Mouse (Mus musculus) hematopoietic stem cell, adult 5-6 weeks (primary cell): ENCODE data around the gene Atrip. TPM values are rescaled to one million over a fixed set of nuclear protein-coding genes. Genes with fewer than 3 reads are reported as not detected.
A peak's percentile ranks its signal among the peaks of the same experiment; 100 is the strongest.

Experiments
- ATAC-seq, 2 experiments: fragments of 125-278 bp in 1 of 2; replicated peaks in 1 of 2; 2 replicates each; pipeline ENCODE4 v1.8.0; 2016 to 2017; ENCODE audit warnings: inconsistent platforms in 2 of 2, mild to moderate bottlenecking in 2 of 2, moderate number of reproducible peaks in 2 of 2, low read depth in 1 of 2, moderate TSS enrichment in 1 of 2; ENCODE audit not compliant: low FRiP score in 2 of 2, poor library complexity in 2 of 2, severe bottlenecking in 2 of 2, insufficient read depth in 1 of 2, low TSS enrichment in 1 of 2
- total RNA-seq: library from RNA; stranded (forward); fragments of 172-1452, 232-1000 nt; gene quantifications from 2 replicates; pipeline ENCODE4 v1.2.3, GENCODE M21; 2017

The Atrip gene
- total RNA-seq, 1 experiment from 2014 or later, result 20.9 TPM

- no peak for ATAC-seq
Measured at GRCm38 (mm10) chr9:109027521-109027920, 46.4 kb downstream of the Atrip start.

GRCm38 (mm10) chr9:109022866-109023685, 50.8 kb downstream of the Atrip start:
- ATAC-seq, result peak; percentile 77 to 80; a peak in 3 of 4 replicates

GRCm38 (mm10) chr9:109021428-109021827, 52.5 kb downstream of the Atrip start:
- peak; percentile 47 to 50; a peak in 3 of 4 replicates for ATAC-seq

DNA sequence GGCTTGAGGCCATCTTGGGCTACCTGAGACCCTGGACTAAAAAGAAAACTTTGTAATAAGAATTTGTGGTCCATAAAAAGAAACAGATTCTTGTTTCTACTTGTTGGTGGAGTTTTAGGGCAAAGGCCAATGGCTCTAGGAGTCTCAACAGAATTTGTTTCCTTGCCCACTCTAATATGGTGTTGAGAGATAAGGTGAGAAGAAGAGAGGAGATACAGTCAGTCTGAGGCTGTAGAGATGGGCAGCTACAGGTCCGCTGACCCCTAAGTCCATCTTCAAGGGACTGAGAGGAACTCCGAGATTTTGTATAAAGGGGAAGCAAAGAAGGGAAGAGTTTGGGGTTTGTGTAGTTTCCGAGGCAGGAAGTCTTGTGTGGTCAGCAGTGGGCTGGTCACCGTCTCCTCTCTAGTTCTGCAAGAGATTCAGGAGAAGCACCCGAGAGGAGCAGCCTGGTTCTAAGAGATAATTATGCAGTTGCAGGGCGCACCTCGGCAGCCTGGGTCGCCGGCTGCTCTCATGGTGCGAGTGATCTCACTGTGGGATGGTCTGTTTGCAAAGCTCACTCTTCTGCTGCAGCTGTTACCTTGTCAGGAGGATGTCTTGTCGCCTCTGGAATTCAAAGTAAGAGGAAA, 56.8 kb downstream of the Atrip start:
- peak in 1 of 2 experiments; percentile 38; a peak in 1 of 4 replicates for ATAC-seq

DNA sequence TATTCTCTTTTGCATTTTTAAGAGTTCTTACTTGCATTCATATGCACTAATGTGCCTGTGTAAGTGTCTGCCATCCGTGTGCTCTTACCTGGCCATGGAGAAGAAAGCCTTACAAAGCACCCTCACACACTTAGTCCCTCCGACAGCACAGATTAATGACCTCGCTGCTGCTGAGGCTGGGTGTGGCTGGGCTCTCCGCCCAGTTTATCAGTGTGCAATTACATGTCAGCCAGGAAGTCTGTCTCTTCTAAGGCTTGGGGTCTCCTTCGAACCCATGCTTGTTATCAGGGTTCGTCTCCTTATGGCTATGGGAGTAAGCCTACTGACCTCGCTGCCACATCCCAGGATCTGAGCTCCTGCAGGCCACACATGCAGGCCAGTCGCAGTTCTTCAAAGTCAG, 58.5 kb downstream of the Atrip start:
- no peak for ATAC-seq

- ATAC-seq, result 0 out of 4 replicates have a peak, but pooled peaks have one; percentile 17 to 18
Measured at GRCm38 (mm10) chr9:109010316-109010690, 63.6 kb downstream of the Atrip start.

- peak; percentile 99 for ATAC-seq
Measured at GRCm38 (mm10) chr9:109009636-109010315, 64.1 kb downstream of the Atrip start.

GRCm38 (mm10) chr9:109008994-109009635, 64.8 kb downstream of the Atrip start:
- no peak for ATAC-seq

- no peak for ATAC-seq
Measured at GRCm38 (mm10) chr9:109008081-109008480, 65.8 kb downstream of the Atrip start.

Other genes with a start within 250 kb of the Atrip start
- 2.2 TPM in 1 of 2 replicates, not detected in the other for gene Celsr3, start 247.8 kb downstream of the Atrip start, total RNA-seq
- 1.8 and 1.9 TPM in 2 replicates for gene Slc26a6, start 220.8 kb downstream of the Atrip start, total RNA-seq
- gene Tmem89, start 159.5 kb downstream of the Atrip start, total RNA-seq, result 0.65 TPM in 1 of 2 replicates, not detected in the other
- gene Uqcrc1, start 137.5 kb downstream of the Atrip start, total RNA-seq, result 163 and 254 TPM in 2 replicates
- gene Col7a1, start 120.5 kb downstream of the Atrip start, total RNA-seq, result 1.0 TPM in 1 of 2 replicates, not detected in the other
- gene Ucn2, start 88.1 kb downstream of the Atrip start, total RNA-seq, result not detected in 2 replicates
- 15.3 and 40.1 TPM in 2 replicates for gene Pfkfb4, start 82.3 kb downstream of the Atrip start, total RNA-seq
- gene Shisa5, start 35.6 kb downstream of the Atrip start, total RNA-seq, result 416 and 906 TPM in 2 replicates
- gene Trex1, start 14.4 kb downstream of the Atrip start, total RNA-seq, result 5.9 and 13.9 TPM in 2 replicates
- 13.3 and 17.6 TPM in 2 replicates for gene Ccdc51, start 8.4 kb upstream of the Atrip start, total RNA-seq
- 60.9 and 142 TPM in 2 replicates for gene Tma7, start 8.5 kb upstream of the Atrip start, total RNA-seq
- gene Plxnb1, start 21.3 kb upstream of the Atrip start, total RNA-seq, result 0.60 and 1.1 TPM in 2 replicates
- not detected in 2 replicates for gene Fbxw21, start 87.9 kb upstream of the Atrip start, total RNA-seq
- not detected in 2 replicates for gene Fbxw13, start 121.9 kb upstream of the Atrip start, total RNA-seq
- not detected in 2 replicates for gene Fbxw20, start 160.6 kb upstream of the Atrip start, total RNA-seq
- gene Fbxw14, start 213.6 kb upstream of the Atrip start, total RNA-seq, result not detected in 2 replicates